Mouse (Mus musculus) cerebellum, postnatal 4 days (tissue): ENCODE results near the gene Col4a3.
A peak's percentile ranks its signal among the peaks of the same experiment; 100 is the strongest.

Experiments used
- DNase-seq, 2 experiments: peaks; one replicate each; pipeline ENCODE4 v3.0.0; 2022; ENCODE audit warnings: low spot score in 2 of 2, mixed read lengths in 1 of 2

Col4a3 gene

DNA sequence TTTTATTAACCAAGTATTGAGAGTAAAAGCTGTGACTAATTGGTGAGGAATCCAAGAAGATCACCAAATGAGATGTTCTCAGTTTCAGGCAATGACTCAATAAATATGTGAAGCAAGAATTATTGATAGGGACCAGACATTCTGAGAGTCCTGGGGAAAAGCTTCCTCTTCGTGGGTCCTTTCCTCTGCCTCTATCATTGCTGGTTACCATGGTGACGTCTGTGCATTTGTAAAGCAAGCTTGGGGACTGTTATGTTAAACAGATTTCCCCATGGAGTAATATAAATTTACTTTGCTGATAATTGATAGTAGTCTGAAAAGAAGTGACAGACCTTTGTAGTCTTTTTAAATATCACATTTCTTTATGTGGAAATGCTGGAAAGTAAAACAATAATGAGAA lies 76.8 kb downstream of the Col4a3 start:
- DNase-seq = no peak

DNA sequence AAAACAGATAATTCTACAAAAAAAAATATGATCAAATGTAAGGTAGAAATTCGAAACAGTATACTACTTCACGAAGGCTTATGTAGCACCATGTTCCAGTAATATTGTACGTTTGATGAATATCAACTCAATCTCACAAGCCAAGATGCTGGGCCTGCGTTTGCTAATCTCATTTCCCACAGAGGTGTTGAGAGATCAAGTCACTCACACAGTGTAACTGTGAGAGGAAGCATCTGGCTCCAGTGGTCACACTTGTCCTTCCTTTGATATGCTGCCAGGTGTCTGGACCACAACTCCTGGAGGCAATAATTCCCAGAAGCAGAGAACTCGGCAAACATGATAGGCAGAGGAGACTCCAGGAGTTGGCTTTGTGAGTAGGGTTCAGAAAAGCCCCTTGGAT lies 99.6 kb downstream of the Col4a3 start:
- DNase-seq = no peak

DNA sequence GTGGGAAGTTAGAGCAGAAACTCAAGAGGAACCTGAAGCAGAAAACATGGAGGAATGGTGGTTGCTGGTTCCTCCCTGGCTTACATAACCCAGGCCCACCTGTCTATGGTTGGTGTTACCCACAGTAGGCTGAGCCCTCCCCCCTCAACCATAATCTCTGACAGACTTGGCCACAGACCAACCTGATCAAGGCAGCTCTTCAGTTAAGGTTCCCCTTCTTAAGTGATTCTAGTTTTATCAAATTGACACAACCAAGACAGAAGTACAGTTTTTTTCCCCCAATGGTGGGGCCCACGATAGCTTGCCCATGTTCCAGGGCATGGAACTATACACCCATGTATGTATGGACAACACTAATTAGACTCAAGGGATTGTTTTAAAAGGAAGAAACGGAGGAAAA lies 100.1 kb downstream of the Col4a3 start:
- DNase-seq = no peak

DNA sequence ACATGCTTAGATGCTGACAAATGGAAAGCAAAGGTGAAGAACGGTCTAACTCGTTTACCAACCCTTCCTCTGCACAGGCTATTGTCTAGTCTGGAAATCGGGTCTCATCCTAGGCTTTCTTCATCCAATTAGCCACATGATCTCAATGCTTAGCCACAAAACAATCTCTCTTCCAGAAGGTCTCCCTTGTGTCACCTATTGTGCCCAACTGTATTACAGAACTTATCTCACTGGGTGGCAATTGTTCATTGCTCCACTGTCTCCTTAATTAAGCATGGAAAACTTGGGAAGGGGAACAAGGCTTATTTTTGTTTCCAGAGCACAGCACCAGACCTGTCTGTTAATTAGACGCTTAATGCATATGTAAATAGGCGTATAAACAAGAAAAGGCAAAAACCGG lies 101.2 kb downstream of the Col4a3 start:
- no peak for DNase-seq

DNA sequence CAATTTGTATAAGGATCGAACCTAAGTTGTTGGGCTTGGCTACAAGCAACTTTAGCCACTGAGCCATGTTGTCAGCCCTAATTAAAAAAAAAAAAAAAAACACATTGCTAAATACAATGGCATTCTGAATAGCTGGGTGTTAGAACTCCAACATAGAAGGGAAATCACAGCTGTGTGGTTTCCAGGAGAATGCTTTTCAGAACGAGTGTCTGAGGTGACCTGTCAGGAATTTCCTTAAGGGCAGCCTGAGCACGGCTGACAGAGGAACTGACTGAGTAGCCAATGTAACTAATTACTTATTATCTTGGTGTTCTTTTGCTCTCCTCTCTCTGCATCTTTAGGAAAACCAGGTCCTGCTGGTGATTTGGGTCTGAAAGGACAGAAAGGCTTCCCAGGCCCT lies 109.2 kb downstream of the Col4a3 start:
- DNase-seq = no peak

DNA sequence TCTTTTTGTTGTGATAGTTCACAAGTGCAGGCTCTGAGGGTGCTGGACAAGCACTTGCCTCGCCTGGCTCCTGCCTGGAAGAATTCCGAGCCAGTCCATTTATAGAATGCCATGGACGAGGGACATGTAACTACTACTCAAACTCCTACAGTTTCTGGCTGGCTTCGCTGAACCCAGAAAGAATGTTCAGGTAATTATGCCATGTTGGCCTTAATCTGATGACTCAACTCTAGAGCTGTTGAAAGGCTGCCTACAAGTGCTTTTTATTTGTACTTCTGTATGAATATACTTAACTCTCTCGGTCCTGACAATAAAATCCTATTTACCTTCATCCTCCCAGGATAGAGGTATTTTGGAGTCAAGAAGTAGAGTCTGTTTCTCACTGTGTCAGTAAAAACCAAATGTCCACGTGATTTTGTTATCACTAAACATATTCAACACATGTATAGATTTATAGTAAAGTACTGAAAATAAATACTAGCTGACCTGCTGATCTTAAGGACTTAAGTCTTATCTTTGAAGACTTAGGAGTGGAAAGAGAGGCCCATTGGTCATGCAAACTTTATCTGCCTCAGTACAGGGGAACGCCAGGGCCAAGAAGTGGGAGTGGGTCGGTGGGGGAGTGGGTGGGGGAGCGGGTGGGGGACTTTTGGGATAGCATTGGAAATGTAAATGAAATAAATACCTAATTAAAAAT lies 131.2 kb downstream of the Col4a3 start:
- DNase-seq = no peak

DNA sequence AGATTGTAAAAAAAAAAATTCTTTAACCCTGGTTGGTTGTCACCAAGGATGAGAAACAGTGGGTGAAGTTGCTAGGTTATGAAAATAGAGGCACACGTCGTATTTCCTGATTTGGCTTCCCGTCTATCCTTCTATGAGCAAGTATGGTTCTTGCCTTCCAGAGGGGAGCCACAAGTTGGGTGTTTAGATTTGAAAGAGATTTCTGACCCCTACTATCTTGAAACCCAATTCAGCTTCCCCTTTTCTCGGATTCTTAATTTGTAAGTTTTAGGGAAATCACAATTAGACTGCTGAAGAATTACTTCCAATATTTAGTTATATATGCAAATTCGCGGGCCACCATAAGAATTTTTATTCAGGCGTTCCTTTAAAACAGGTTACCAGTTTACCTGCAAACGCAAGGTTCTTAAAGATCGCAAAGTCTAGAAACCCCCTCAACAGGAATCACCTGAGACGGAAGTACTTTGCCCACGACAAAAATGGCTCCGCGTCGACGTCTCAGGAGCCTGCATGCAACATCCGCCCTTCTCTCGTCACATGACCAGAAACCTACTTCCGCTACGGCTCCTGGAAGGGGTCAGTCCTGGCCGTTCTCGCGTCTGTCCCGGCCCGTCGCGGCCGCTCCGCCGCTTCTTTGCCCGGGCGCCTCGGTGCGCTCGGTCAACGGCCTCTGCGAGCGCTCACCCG lies 137.8 kb downstream of the Col4a3 start, which contains the start of gene Mff:
Mff (plus strand) TSS at position 552 of the 687 bp plus-strand sequence.
- DNase-seq = peak; percentile 75 to 92

DNA sequence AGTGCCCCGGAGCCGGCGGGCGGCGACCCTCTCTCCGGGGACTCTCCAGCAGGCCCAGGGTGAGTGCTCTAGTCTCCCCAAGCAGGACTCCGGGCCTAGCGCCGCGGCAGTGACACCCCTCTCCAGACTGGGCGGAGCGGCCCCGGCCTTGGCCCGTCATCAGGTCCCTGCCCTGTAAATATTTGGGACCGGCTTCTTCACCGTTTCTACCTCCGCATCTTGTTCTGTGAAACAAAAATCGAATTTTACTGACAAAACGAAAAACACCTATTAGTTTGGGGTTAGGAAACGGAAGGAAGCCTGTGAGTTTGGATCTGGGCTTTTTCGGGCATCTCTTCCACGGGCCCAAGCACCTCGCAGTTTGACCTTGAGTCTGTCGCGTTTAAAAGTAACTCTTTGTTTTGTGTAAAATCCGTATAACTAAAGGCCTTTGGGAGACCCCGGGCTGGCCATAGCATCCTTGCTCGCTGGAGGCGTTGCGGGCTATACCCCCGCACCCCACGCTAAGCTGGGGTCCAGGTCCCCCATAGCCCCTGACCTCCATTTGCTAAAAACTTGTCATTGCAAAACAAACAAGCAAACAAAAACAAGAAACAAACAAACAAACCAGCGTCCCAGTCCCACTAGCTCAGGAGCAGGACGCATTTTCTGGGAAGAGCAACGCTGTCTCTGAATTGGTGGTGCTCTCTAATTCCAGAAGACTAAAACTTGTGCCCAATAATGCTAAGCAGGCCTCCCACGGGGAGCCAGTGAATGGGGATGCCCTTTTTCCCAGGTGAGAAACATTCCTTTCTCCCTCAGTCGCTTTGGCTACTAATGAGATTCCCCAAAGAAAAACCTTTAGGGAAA lies 138.5 kb downstream of the Col4a3 start:
- peak in 1 of 2 experiments; percentile 5 for DNase-seq

DNA sequence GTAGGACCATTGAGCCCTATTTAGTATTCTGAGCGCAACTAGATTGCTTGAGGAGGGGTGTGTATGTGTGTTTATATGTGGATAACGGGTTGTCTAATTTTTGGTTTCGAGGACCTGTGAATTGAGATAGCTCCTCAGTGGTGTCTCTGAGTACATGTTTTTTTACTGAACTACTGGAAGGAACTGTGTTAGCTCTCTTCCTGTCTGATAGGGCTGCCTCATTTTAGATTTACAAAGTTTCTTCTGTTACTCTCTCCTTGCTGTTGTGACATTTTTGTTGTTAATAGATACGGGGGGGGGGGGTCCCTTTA lies 139.1 kb downstream of the Col4a3 start:
- no peak for DNase-seq

DNA sequence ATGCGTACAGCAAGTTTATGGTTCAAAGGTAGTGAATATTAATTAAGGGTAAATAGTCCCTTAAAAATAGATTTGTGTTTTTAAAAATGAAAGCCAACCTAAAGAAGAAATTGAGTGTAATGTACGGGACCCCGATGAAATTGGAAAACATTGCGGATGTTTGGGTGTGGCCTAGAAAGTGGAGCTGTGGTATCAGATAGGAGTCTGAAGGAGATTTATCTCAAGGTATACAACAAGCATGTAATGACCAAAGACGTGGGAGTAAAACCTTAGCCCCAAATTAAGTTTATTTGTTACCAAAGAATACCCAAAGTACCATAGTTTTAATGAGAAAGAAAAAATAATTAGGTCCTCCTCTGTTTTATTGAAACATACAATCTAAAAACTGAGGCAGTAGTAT lies 139.8 kb downstream of the Col4a3 start:
- DNase-seq = no peak

DNA sequence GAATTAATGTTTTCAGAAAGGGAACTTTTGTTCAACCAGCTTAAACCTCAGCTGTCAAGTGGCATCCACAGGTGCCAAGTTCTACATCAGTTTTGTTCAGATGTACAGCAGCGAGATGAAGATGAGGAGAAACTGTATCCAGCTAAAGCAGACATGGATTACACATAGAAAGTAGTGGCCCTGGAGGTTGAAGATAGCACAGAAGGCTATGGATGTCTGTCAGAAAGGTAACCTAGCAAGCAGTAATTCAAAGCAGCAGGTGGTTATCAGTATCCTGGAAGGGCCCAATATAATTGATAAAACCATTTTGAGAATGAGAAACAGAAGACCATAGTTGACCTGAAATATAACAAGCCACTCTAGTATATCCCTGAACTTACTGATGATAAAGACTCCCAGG lies 146.6 kb downstream of the Col4a3 start:
- no peak for DNase-seq

DNA sequence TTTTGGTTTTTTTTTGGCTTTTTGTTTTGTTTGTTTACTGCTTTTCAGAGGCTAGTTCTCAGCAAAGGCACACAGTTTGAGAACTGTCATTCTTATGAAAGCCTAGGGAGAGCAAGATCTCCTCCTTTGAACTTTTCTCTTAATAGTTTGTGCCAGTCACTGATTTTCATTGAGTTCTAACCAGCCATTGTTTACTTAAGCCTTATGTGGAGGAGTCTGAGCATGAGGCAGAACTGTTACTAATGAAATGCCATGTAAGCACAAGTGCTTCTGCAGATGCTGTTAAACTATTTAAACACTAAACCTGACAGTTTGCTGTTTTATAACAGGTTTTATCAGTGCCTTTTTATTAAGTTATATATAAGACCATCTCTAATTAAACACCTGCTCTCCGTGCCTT lies 151.3 kb downstream of the Col4a3 start:
- no peak for DNase-seq

DNA sequence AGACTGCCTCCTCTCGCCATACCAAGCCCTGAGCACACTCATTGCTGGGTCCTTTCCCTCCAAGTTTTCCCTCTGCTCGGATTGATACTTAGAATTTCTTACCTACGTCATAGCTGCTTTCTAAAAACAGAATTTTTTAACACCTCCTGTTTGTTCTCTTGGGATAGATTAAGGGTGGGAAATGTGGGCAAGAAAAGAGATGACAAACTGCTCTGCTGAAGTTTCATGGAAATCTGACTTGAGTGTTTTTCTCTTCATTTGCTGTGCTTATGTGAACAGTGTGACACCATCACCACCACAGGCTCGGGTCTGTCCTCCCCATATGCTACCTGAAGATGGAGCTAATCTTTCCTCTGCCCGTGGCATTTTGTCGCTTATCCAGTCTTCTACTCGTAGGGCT lies 154.8 kb downstream of the Col4a3 start:
- no peak for DNase-seq

DNA sequence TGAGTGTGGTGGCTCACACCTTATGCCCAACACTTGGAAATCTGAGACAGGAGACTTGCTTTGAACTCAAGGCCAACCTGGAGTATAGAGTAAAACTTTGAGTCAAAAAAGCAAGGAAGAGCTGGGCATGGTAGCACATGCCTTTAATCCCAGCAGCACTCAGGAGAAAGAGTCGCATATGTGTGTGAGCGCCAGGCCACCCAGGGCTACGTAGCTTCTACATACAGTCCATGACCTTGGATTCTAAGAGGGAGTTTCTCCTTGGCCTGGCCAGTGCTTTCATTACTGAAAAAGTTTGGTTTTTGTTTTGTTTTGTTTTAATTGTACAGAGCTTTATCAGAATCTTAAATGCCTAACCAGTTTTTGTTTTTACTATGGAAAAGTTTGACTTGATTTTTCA lies 157.2 kb downstream of the Col4a3 start:
- no peak for DNase-seq

DNA sequence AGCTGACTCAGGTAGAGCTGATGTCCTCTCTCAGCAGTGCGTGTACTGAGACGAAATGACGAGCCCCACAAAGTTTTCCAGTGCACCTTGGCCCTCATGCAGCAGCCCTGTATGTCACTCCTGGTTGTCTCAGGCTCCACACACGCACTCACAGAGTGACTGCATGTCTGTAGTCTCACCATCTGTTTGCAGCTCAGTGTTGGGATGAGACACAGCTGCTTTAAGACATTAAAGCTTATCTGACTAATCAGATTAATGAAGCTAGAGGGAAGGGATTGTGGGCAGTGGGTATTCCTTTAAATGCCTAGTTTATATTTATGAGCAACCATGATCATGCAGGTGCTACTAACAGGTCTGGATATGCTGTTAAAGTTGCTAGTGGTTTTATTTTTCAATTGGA lies 159.7 kb downstream of the Col4a3 start:
- no peak for DNase-seq

DNA sequence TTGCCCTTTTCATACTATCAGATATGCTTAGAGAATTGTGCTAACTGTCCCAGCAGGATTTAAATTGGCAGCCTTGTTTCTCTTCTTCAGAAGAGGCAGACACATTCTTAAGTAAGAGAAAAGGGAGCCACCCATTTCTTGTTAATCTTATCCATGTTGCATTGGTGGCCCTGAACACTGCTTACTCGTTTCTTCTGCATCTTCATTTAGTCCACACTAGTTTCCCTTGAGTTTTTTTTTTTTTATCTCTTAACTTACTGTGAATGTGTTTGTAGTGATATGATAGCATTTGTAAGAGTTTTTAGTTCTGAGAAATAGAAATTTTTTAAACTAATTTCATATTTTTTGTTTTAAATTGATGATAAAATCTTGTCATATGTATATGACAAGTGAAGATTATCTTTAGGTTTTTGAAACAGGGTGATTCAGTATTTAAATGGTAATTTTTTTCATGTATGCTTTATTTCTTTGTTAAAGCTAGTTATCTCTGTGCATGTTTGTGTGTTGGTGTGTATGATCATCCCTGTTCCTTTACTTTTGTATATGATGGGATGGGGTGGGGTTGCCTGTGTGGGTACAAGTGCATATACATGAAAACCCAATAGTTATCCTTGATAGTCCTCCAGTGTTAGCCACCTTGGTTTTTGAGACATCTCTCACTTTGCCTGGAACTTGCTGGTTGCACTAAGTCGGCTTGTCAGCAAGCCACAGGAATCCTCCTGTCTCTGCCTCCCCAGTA lies 161.2 kb downstream of the Col4a3 start:
- no peak for DNase-seq

DNA sequence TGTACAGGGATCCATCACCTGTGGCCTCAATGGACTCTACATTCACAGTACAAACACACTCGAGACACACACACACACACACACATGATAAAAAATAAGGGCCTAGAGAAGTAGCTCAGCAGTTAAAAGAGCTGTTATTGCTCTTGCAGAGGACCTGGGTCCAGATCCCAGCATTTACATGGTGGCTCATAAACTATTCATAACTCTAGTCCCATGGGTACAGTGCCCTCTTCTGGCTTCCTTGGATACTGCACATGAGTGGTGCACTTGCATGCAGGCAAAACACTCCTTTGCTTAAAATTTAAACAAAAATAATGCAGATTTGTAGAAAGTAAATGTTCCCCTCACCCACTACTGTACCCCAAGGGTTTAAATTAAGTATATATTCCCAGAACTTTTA lies 172.8 kb downstream of the Col4a3 start:
- no peak for DNase-seq

DNA sequence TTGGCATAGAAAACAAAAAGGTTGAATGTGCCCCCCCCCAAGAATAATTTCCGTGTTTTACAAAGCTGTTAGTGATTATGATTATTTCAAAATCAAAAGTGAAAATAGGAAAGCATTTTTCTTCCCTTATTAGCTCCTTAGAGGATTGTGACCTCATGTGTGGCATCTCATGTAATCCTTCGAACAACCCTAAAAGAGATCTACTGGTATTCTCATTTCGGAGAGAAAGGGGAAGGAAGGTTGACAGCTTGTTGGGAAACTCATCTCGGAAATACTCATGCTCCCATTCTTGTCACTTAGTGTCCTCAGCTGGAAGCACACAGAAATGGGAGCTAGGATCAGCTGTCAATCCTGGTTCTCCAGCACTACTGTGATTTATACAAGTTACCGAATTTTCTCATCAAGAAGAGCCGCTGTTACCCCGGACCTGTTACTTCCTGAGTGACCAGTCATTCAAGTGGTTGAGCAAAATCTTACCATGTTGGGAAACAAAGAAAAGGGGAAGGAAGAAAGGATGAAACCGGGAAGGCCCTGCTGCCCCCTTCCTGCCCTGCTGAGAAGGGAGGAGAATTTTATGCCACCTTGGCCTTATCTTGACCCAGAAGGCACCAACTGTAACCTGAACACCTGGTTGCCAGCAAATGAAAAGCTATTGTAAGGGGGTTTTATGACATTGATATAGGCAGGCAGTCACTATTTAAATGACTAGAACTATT lies 174.9 kb downstream of the Col4a3 start:
- DNase-seq = no peak

DNA sequence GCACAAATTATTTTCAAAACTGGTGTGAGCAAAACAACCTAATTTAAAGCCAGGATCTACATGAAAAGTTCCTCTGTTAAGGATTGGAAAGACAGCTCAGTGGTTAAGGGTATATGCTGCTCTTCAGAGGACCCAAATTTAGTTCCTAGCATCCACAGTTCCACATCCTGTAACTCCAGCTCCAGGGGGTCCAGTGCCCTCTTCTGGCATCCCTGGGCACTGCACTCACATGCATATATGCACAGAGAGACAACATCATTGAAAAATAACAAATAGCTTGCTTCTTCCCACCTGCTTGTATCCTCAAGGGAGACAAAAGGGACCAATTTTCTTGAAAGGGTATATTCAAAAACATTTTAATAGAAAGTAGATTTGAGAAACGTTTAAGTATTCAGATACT lies 175.6 kb downstream of the Col4a3 start:
- DNase-seq = no peak

DNA sequence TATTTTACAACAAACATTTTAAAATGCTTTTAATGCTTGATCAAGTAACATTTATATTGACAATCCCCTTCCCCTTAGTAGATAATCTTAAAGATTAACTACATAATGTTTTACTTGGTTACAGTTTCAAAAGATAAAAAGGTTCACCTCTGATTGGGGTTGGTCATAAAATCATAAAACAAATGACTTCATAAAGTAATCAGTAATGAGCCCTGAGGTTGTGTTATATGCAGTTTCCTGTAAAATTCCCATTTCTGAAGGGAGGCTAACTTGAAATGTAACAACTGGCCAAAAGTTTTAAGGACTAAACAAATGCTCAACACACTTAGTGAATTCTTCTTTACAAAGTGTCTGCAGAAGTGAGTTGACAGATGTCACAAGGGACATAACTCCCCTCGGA lies 179.5 kb downstream of the Col4a3 start:
- DNase-seq = no peak

DNA sequence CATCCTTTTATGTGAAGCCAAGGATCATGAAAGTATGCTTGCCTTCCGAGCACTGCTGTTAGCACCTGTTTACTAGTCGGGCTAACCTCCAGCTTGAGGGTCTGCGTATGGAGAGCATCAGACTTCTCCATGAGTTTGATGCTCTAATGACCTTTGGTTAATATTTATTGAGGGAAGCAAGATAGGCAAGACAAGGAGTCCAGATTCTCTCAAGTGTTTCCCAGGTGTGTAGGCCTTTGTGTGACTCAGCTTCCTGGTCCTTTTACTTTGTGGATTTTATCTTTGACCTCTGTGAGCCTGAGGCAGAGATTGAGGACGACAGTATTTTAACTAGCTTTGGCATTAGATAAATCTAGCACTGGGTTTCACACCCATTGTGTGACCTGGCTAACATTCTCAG lies 179.9 kb downstream of the Col4a3 start:
- no peak for DNase-seq

DNA sequence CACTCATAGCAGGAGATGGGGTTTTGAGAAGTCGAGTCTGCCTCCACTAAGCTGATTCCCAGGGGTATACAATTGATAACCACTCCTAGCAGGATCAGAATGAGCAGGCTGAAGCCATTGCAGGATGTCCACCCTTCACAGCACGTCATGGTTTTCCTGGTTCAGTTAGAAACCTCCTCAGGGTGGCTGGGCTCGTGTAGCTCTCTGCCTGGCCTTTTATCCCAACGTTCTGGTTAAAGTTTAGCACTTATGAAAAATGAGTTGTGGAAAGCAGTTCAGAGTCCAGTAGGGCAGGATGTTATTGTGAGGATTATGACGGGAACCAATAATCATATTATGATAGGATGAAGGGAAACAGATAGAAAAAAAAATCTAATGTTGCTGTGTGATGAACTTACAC lies 181.5 kb downstream of the Col4a3 start, which contains the start of gene Tm4sf20:
Tm4sf20 (minus strand) TSS at position 193 of the 400 bp plus-strand sequence.
- no peak for DNase-seq
